In the genomic region with DNA sequence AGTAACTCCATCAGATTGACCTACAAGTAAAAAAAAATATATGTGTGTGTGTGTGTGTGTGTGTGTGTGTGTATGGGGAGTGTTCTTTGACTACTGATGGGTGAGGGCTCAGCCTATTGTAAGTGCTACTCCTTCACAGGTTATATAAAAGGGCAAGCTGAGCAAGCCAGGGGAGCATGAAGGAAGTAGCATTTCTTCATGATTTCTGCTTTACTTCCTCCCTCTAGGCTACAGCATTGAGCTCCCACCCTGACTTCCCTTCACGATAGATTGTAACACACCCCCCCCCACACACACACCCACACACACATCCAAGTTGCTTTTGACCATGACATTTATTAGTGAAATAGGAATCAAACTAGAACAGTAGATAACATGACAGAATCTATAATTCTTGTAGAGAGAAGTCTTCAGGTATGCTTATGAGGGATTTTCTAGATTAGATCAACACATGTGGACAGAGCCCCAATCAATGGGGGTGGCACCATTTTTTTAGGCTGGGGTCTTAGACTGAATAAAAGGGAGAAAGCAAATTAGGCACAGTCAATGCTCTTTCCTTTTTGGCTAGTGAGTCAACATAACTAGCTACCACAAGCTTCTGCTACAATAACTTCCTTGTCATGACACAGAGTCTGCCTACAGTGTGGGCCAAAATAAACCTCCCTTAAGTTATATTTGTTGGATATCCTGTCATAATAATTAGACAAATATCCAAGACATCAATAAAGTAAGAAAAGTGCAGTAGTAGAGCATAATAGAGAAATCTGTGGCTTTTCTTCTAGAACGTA, we compare ENCODE assay signal across 28 mouse cellular contexts.
DNase-seq lines count a peak whose midpoint lies in the region; ATAC-seq and TF ChIP-seq lines count a peak whose summit lies in the region.
"Had no signal": no experiment of that assay in that cellular context is flagged by ENCODE, and none has a peak within 500 bp of the region (broad histone marks: within the 10 kb centered on the region; RNA-seq: fewer than 3 reads in every experiment).

No protein-coding gene starts in this region.

- H3K4me2 ChIP-seq in neural tube, embryonic 15.5 days = no peak overlapping the region
- no peak overlapping the region for H3K4me2 ChIP-seq in midbrain, embryonic 15.5 days
- H3K4me2 ChIP-seq: embryonic facial prominence, embryonic 13.5 days; forebrain, embryonic 15.5 days; heart, embryonic 15.5 days; hindbrain, embryonic 14.5 days; limb, embryonic 15.5 days; lung, embryonic 14.5 days; midbrain, embryonic 11.5 days; neural tube, embryonic 12.5 days had no signal

- peak; percentile 84 for ATAC-seq in megakaryocyte, adult 5-6 weeks (ENCODE audit: poor library complexity, severe bottlenecking)
- ATAC-seq in neural tube, embryonic 15.5 days (ENCODE audit: low FRiP score) = no peak
- no peak for ATAC-seq in cerebellum, adult (ENCODE audit: insufficient number of reproducible peaks, low FRiP score, low TSS enrichment)
- ATAC-seq in midbrain, embryonic 15.5 days (replicated peaks) = no peak
- ATAC-seq: forebrain, embryonic 15.5 days; inflammation-experienced regulatory T-cells, adult 6 months had no signal

- H3K27me3 ChIP-seq in neural tube, embryonic 15.5 days (replicated peaks) = no peaks in the 10 kb centered on the region
- H3K27me3 ChIP-seq in midbrain, embryonic 15.5 days (replicated peaks) = no peaks in the 10 kb centered on the region
- H3K27me3 ChIP-seq: embryonic facial prominence, embryonic 13.5 days; forebrain, embryonic 15.5 days; heart, embryonic 15.5 days; limb, embryonic 15.5 days; neural tube, embryonic 12.5 days had no signal

- TF ChIP-seq POLR2A in bone marrow macrophage, adult 2 months (IDR thresholded peaks at IDR 0.05; ENCODE audit: borderline replicate concordance, low read depth, low read length) = no peak

- H3K9ac ChIP-seq in neural tube, embryonic 15.5 days (replicated peaks) = no peak overlapping the region
- H3K9ac ChIP-seq in midbrain, embryonic 15.5 days = no peak overlapping the region
- H3K9ac ChIP-seq: embryonic facial prominence, embryonic 13.5 days; forebrain, embryonic 15.5 days; heart, embryonic 15.5 days; hindbrain, embryonic 14.5 days; limb, embryonic 15.5 days; liver, embryonic 14.5 days; lung, embryonic 14.5 days; neural tube, embryonic 12.5 days had no signal

- 85% methylated on average over 2 of the region's 2 CpGs for WGBS in neural tube, embryonic 15.5 days
- WGBS in midbrain, embryonic 15.5 days = 95% methylated on average over 2 of the region's 2 CpGs

- no peaks in the 10 kb centered on the region for H3K9me3 ChIP-seq in neural tube, embryonic 15.5 days (replicated peaks)
- H3K9me3 ChIP-seq in midbrain, embryonic 15.5 days = no peaks in the 10 kb centered on the region
- H3K9me3 ChIP-seq: embryonic facial prominence, embryonic 13.5 days; forebrain, embryonic 15.5 days; heart, embryonic 15.5 days; limb, embryonic 15.5 days; neural tube, embryonic 12.5 days had no signal

- peak; percentile 31 to 33 for DNase-seq in spleen, postnatal 36 days (ENCODE audit: low spot score in 2 of 2)
- DNase-seq in spleen, adult 18-20 months = no peak
- DNase-seq in frontal cortex, postnatal 10 days (ENCODE audit: low spot score in 2 of 2) = no peak
- DNase-seq: adrenal gland, adult 2 months; cerebellum, adult 2 months; cerebellum, postnatal 25 days; embryo, embryonic 11 days; gastrocnemius, postnatal 10 days; heart, postnatal 36 days; kidney, adult 18-20 months; left cerebral cortex, postnatal 4 days; lung, embryonic 14.5 days; right cerebral cortex, postnatal 14 days; thymus, postnatal 25 days had no signal

- peaks cover 14% of the 10 kb centered on the region for H3K4me1 ChIP-seq in bone marrow macrophage, adult 2 months (ENCODE audit: control insufficient read depth, insufficient read depth, low read length)
- no peaks in the 10 kb centered on the region for H3K4me1 ChIP-seq in neural tube, embryonic 15.5 days
- H3K4me1 ChIP-seq in midbrain, embryonic 15.5 days = no peaks in the 10 kb centered on the region
- H3K4me1 ChIP-seq: embryonic facial prominence, embryonic 13.5 days; forebrain, embryonic 15.5 days; heart, embryonic 15.5 days; limb, embryonic 15.5 days; neural tube, embryonic 12.5 days had no signal

- peak overlapping the region; percentile 55 for H3K27ac ChIP-seq in bone marrow macrophage, adult 2 months (ENCODE audit: insufficient read depth, low read depth, low read length)
- no peak overlapping the region for H3K27ac ChIP-seq in neural tube, embryonic 15.5 days (replicated peaks)
- no peak overlapping the region for H3K27ac ChIP-seq in midbrain, embryonic 15.5 days
- H3K27ac ChIP-seq: embryonic facial prominence, embryonic 13.5 days; forebrain, embryonic 15.5 days; heart, embryonic 15.5 days; hindbrain, embryonic 14.5 days; limb, embryonic 15.5 days; liver, embryonic 14.5 days; neural tube, embryonic 12.5 days had no signal

- no peak overlapping the region for H3K4me3 ChIP-seq in bone marrow macrophage, adult 2 months (ENCODE audit: insufficient read depth, low read length)
- H3K4me3 ChIP-seq in neural tube, embryonic 15.5 days (replicated peaks) = no peak overlapping the region
- no peak overlapping the region for H3K4me3 ChIP-seq in midbrain, embryonic 15.5 days
- H3K4me3 ChIP-seq: embryonic facial prominence, embryonic 13.5 days; forebrain, embryonic 15.5 days; heart, embryonic 15.5 days; limb, embryonic 15.5 days; neural tube, embryonic 12.5 days had no signal

- no peaks in the 10 kb centered on the region for H3K36me3 ChIP-seq in neural tube, embryonic 15.5 days
- H3K36me3 ChIP-seq in midbrain, embryonic 15.5 days (replicated peaks) = no peaks in the 10 kb centered on the region
- H3K36me3 ChIP-seq: embryonic facial prominence, embryonic 13.5 days; forebrain, embryonic 15.5 days; heart, embryonic 15.5 days; limb, embryonic 15.5 days; neural tube, embryonic 12.5 days had no signal

- no peak for TF ChIP-seq CTCF in bone marrow macrophage, adult 2 months (IDR thresholded peaks at IDR 0.05; ENCODE audit: low read depth, low read length)

Comparison
In these comparisons a context has a peak if more than half of its experiments do, and no peak if none do; other contexts are left out.
1. DNase-seq: peak in spleen, postnatal 36 days (2 of 2); none in spleen, adult 18-20 months (0 of 2) and frontal cortex, postnatal 10 days (0 of 2).